Mouse (Mus musculus) kidney, postnatal 0 days (tissue): Measurements from ENCODE around the gene Gimap7. TPM values are rescaled to one million over a fixed set of nuclear protein-coding genes. Genes with fewer than 3 reads are reported as not detected.

Source experiments
- ATAC-seq: fragments of 200-750 bp; cut with Nextera tagmentation; replicated peaks from 2 replicates; pipeline ENCODE4 v1.8.0; 2017; ENCODE audit warnings: low read depth, moderate number of reproducible peaks, moderate TSS enrichment, moderate library complexity; ENCODE audit not compliant: low FRiP score
- DNase-seq: peaks from one replicate; pipeline ENCODE4 v3.0.0-alpha.2; 2016; ENCODE audit warnings: low spot score
- H3K27ac ChIP-seq: fragments of 300-500 bp; sonication (generic); 2 replicates; pipeline ENCODE4 v1.5.1; 2014; ENCODE audit warnings: mild to moderate bottlenecking
- H3K27me3 ChIP-seq: fragments of 300-500 bp; sonication (generic); 2 replicates; pipeline ENCODE4 v1.6.1; 2014; ENCODE audit warnings: low read length, mixed read lengths; ENCODE audit not compliant: insufficient read depth
- H3K36me3 ChIP-seq: fragments of 300-500 bp; sonication (generic); 2 replicates; pipeline ENCODE4 v1.6.1; 2014; ENCODE audit warnings: low read length, mixed read lengths; ENCODE audit not compliant: insufficient read depth
- H3K4me1 ChIP-seq: fragments of 300-500 bp; sonication (generic); replicated peaks from 2 replicates; pipeline ENCODE4 v1.6.1; 2014; ENCODE audit warnings: antibody characterized with exemption, low read length, mixed read lengths; ENCODE audit not compliant: insufficient read depth
- H3K4me2 ChIP-seq: fragments of 300-500 bp; sonication (generic); 2 replicates; pipeline ENCODE4 v1.6.1; 2014; ENCODE audit warnings: mild to moderate bottlenecking, low read length, moderate library complexity, mixed read lengths
- H3K4me3 ChIP-seq: fragments of 300-500 bp; sonication (generic); replicated peaks from 2 replicates; pipeline ENCODE4 v1.5.1; 2014; ENCODE audit warnings: low read depth, low read length
- H3K9ac ChIP-seq: fragments of 300-500 bp; sonication (generic); 2 replicates; pipeline ENCODE4 v1.6.1; 2014; ENCODE audit warnings: low read depth, low read length
- H3K9me3 ChIP-seq: fragments of 300-500 bp; sonication (generic); replicated peaks from 2 replicates; pipeline ENCODE4 v1.6.1; 2016; ENCODE audit warnings: low read length, inconsistent platforms, mixed read lengths
- CTCF ChIP-seq: IDR thresholded peaks from 2 replicates; pipeline ENCODE4 v1.5.1; 2016; ENCODE audit warnings: antibody characterized with exemption, low read depth, mild to moderate bottlenecking, moderate library complexity
- WGBS: fragments of 180-500 bp; shearing (Covaris S2); extraction: QIAGEN DNeasy Blood & Tissue Kit; methylation state at CpG from one replicate; pipeline ENCODE4 v1.1.7; 2014; 5-methylcytosine and 5-hydroxymethylcytosine counted together
- polyA plus RNA-seq: library from polyadenylated mRNA; unstranded; fragments of >200 nt; fragmentation: Nextera tagmentation; extraction: Ambion mirVana; gene quantifications from 2 replicates; pipeline ENCODE4 v1.2.1, GENCODE M21; 2015

Gene Gimap7
- polyA plus RNA-seq, 1 experiment from 2014 or later: 0.14 TPM

GRCm38 (mm10) chr6:48764496-48764895 is 46.1 kb downstream of the Gimap7 start:
- no peak for TF ChIP-seq CTCF
- Histone ChIP-seq H3K27me3 (no peaks in the 10 kb centered on the region), H3K4me1 (no peaks in the 10 kb centered on the region), H3K27ac (no peak overlapping the region), H3K4me2 (no peak overlapping the region), H3K9ac (no peak overlapping the region), H3K9me3 (no peaks in the 10 kb centered on the region), H3K4me3 (no peak overlapping the region), H3K36me3 (no peaks in the 10 kb centered on the region)
- no peak for DNase-seq
- WGBS: 86% methylated on average over 10 of the region's 10 CpGs
- ATAC-seq: no peak

DNA sequence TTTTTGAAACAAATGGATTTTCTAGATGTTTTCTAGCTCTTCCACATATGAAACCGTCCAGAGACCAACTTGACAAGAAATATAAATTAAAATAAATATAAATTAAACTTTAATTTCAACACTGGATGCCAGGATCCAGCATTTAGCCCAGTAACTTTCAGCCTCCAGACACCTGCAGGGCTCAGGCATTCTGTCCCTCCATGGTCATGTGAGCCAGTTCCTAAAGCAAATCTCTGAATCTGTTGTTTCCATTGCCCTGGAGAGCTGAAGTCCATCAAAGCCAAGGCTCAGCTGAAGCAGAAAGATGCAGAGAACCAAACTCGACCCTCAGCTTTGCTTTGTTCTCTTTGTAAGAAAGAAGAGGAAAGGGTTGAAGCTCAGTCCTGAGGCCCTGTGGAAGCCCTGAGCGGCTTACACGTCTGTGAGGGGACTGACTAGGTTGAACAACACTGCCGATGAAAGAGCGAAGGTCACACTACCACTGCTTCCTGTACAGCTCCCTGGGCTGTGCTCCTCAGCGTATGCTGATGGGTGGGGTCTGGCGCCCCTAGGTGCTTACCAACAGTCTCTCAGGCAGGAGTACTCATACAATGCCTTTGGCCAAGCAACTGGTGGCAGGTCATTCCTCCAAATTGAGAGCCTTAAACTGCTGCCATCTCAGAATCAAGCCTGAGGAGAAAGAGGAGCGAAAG is 49.9 kb downstream of the Gimap7 start:
- Histone ChIP-seq H3K4me3 (no peak overlapping the region), H3K27me3 (no peaks in the 10 kb centered on the region), H3K9ac (no peak overlapping the region), H3K4me2 (no peak overlapping the region), H3K27ac (no peak overlapping the region), H3K4me1 (no peaks in the 10 kb centered on the region), H3K9me3 (no peaks in the 10 kb centered on the region), H3K36me3 (no peaks in the 10 kb centered on the region)
- no peak for TF ChIP-seq CTCF
- ATAC-seq: no peak
- WGBS: 68% methylated on average over 9 of the region's 9 CpGs
- no peak for DNase-seq

DNA sequence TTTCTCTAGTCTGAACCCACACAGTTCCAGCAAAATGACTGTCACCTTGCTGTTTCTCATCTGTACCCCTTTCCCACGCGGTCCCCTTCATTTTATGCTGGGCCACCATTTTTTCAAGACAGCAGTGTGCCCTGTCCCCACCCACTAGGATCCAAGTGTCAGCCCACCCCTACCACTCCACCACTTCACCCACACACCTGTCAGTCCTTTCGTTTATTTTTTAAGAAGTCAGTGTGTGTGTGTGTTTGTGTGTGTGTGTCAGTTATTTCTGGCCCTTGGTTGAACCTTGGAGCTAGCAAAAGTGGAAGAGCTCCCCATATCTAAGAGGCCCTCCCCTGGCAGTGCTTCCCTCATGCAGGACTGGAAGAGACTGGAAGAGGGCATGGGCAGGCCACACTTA is 50.5 kb downstream of the Gimap7 start:
- H3K27me3 ChIP-seq: no peaks in the 10 kb centered on the region
- H3K4me3 ChIP-seq: no peak overlapping the region
- H3K4me1 ChIP-seq: no peaks in the 10 kb centered on the region
- 86% methylated on average over 3 of the region's 3 CpGs for WGBS
- TF ChIP-seq CTCF: no peak
- no peak for ATAC-seq
- H3K9me3 ChIP-seq: no peaks in the 10 kb centered on the region
- no peaks in the 10 kb centered on the region for H3K36me3 ChIP-seq
- DNase-seq: no peak
- H3K27ac ChIP-seq: no peak overlapping the region
- no peak overlapping the region for H3K4me2 ChIP-seq
- no peak overlapping the region for H3K9ac ChIP-seq

DNA sequence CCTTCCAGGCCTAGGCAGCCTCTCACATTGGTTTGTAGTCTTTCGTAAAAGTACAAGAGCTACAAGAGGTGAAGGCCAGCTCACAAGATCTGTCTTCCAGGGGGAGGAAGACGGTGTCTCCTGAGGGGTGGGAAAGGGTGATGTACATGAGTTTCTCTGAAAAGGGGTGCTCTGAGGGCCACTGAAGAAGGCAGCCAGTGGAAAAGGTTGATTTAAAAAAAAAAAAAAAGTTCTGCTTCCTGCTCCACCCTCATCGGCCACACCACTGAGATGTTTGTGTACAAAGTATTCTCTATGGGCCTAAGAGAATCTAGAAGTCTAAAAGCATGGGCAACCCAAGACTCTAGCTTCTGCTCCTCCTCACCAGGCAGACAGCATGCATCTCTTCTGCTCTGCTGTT is 52.3 kb downstream of the Gimap7 start, which contains the start of gene Gimap3:
Gene Gimap3 (minus strand): TSS at position 156 of the 400 bp plus-strand sequence.
- Histone ChIP-seq H3K27ac (no peak within 1 kb of the TSS), H3K4me1 (no peaks in the 10 kb centered on the region), H3K36me3 (no peaks in the 10 kb centered on the region), H3K27me3 (no peaks in the 10 kb centered on the region), H3K4me2 (no peak within 1 kb of the TSS), H3K9ac (no peak within 1 kb of the TSS), H3K9me3 (no peaks in the 10 kb centered on the region), H3K4me3 (no peak within 1 kb of the TSS)
- ATAC-seq (no peak), DNase-seq (no peak)
- WGBS: 86% methylated on average over 3 of the region's 3 CpGs
- TF ChIP-seq CTCF: no peak

DNA sequence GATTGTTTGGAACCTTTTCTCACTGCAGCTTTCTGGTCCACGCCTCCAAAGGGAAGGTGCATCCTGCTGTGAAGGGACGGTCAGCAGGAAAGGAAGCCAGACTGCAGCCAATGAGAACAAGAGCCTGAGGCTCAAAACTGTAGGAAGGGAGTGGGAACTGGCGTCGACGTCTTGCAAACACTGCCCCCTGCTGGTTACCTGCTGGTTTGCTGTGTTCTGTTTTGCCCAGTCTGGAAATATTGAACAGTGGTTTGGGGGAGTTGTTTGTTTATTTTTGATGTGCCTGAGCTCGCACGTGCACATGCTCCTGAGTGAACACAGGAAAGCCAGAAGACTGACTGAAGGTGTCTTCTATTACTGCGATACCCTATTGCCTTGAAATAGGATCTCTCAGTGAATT is 53.6 kb downstream of the Gimap7 start:
- Histone ChIP-seq H3K27me3 (no peaks in the 10 kb centered on the region), H3K4me2 (no peak overlapping the region), H3K4me3 (no peak overlapping the region), H3K27ac (no peak overlapping the region), H3K36me3 (no peaks in the 10 kb centered on the region), H3K9ac (no peak overlapping the region), H3K9me3 (no peaks in the 10 kb centered on the region), H3K4me1 (no peaks in the 10 kb centered on the region)
- peak; percentile 91 for TF ChIP-seq CTCF
- 6% methylated on average over 8 of the region's 8 CpGs for WGBS
- DNase-seq (peak; percentile 91), ATAC-seq (peak; percentile 71)

Other genes starting within 250 kb of the Gimap7 start
- 31.1 and 34.6 TPM in 2 replicates for gene Atp6v0e2, start 181.0 kb upstream of the Gimap7 start, polyA plus RNA-seq
- gene Lrrc61, start 163.8 kb upstream of the Gimap7 start, polyA plus RNA-seq: 11.5 and 11.9 TPM in 2 replicates
- 66.8 and 80.3 TPM in 2 replicates for gene Rarres2, start 145.8 kb upstream of the Gimap7 start, polyA plus RNA-seq
- gene Gm45021, start 129.0 kb upstream of the Gimap7 start, polyA plus RNA-seq: 0.38 TPM in 1 of 2 replicates, not detected in the other
- gene Repin1, start 124.7 kb upstream of the Gimap7 start, polyA plus RNA-seq: 37.4 and 43.5 TPM in 2 replicates
- gene Gm44965, start 124.7 kb upstream of the Gimap7 start, polyA plus RNA-seq: not detected in 2 replicates
- gene Zfp775, start 116.6 kb upstream of the Gimap7 start, polyA plus RNA-seq: 6.4 and 7.7 TPM in 2 replicates
- 7.1 and 7.9 TPM in 2 replicates for gene AI854703, start 91.9 kb upstream of the Gimap7 start, polyA plus RNA-seq
- gene Gimap8, start 71.4 kb upstream of the Gimap7 start, polyA plus RNA-seq: 4.2 and 4.5 TPM in 2 replicates
- 13.7 and 15.2 TPM in 2 replicates for gene Gimap9, start 42.5 kb upstream of the Gimap7 start, polyA plus RNA-seq
- 71.3 and 75.4 TPM in 2 replicates for gene Gimap4, start 34.1 kb upstream of the Gimap7 start, polyA plus RNA-seq
- 60.1 and 60.6 TPM in 2 replicates for gene Gimap6, start 10.4 kb upstream of the Gimap7 start, polyA plus RNA-seq
- 2.7 and 3.2 TPM in 2 replicates for gene Gm28053, start within 50 bp of the Gimap7 start, polyA plus RNA-seq
- gene Gimap1, start 20.4 kb downstream of the Gimap7 start, polyA plus RNA-seq: 26.8 and 29.7 TPM in 2 replicates
- 26.4 and 32.2 TPM in 2 replicates for gene Gimap5, start 27.6 kb downstream of the Gimap7 start, polyA plus RNA-seq
- 0.13 and 0.17 TPM in 2 replicates for gene Gimap3, start 52.2 kb downstream of the Gimap7 start, polyA plus RNA-seq
- 315 and 333 TPM in 2 replicates for gene Tmem176a, start 122.3 kb downstream of the Gimap7 start, polyA plus RNA-seq
- 669 and 685 TPM in 2 replicates for gene Tmem176b, start 122.9 kb downstream of the Gimap7 start, polyA plus RNA-seq
- 9.9 and 11.0 TPM in 2 replicates for gene Aoc1, start 154.3 kb downstream of the Gimap7 start, polyA plus RNA-seq
- gene 1600015I10Rik, start 211.3 kb downstream of the Gimap7 start, polyA plus RNA-seq: not detected in 2 replicates